In genomic region chr12:67430318-67430950, GRCm38 (mm10) we compare ENCODE assay signal across 9 mouse cellular contexts.
A peak's percentile ranks its signal among the peaks of the same experiment; 100 is the strongest.
DNase-seq lines count a peak whose midpoint lies in the region; ATAC-seq lines count a peak whose summit lies in the region.
"Had no signal": no experiment of that assay in that cellular context is flagged by ENCODE, and none has a peak within 500 bp of the region (broad histone marks: within the 10 kb centered on the region; RNA-seq: fewer than 3 reads in every experiment).

No protein-coding gene starts in this region.

- H3K27ac ChIP-seq in hindbrain, embryonic 14.5 days: no peak overlapping the region
- H3K27ac ChIP-seq in midbrain, embryonic 14.5 days (replicated peaks; ENCODE audit: low read depth, low read length): no peak overlapping the region
- H3K27ac ChIP-seq: liver, embryonic 14.5 days had no signal

- no peaks in the 10 kb centered on the region for H3K27me3 ChIP-seq in hindbrain, embryonic 14.5 days (ENCODE audit: control insufficient read depth, insufficient read depth, low read length)
- no peaks in the 10 kb centered on the region for H3K27me3 ChIP-seq in midbrain, embryonic 14.5 days (ENCODE audit: control insufficient read depth, insufficient read depth, low read length)

- H3K4me3 ChIP-seq in hindbrain, embryonic 14.5 days (replicated peaks; ENCODE audit: low read length): no peak overlapping the region
- no peak overlapping the region for H3K4me3 ChIP-seq in midbrain, embryonic 14.5 days (replicated peaks; ENCODE audit: low read depth, low read length)

- no peaks in the 10 kb centered on the region for H3K4me1 ChIP-seq in hindbrain, embryonic 14.5 days (replicated peaks; ENCODE audit: control insufficient read depth, insufficient read depth, low read length)
- H3K4me1 ChIP-seq in midbrain, embryonic 14.5 days (ENCODE audit: control insufficient read depth, insufficient read depth, low read length): no peaks in the 10 kb centered on the region

- WGBS in hindbrain, embryonic 14.5 days: 34% methylated on average over 6 of the region's 6 CpGs
- WGBS in midbrain, embryonic 14.5 days: 44% methylated on average over 6 of the region's 6 CpGs

- H3K9ac ChIP-seq in hindbrain, embryonic 14.5 days: no peak overlapping the region
- no peak overlapping the region for H3K9ac ChIP-seq in midbrain, embryonic 14.5 days (replicated peaks; ENCODE audit: low read length)
- H3K9ac ChIP-seq: liver, embryonic 14.5 days had no signal

- peak; percentile 58 for DNase-seq in embryo, embryonic 10 days (ENCODE audit: low spot score)
- no peak for DNase-seq in embryo, embryonic 9.5 days (ENCODE audit: extremely low spot score)
- peak; percentile 54 for DNase-seq in right cerebral cortex, adult 18-20 months
- no peak for DNase-seq in right cerebral cortex, postnatal 36 days (ENCODE audit: low spot score in 2 of 2)
- DNase-seq in hindbrain, embryonic 14.5 days (ENCODE audit: low spot score): peak; percentile 72
- DNase-seq in midbrain, embryonic 14.5 days: peak; percentile 86
- no peak for DNase-seq in thymus, postnatal 14 days
- no peak for DNase-seq in adrenal gland, postnatal 25 days

- no peaks in the 10 kb centered on the region for H3K36me3 ChIP-seq in hindbrain, embryonic 14.5 days (replicated peaks; ENCODE audit: control insufficient read depth, insufficient read depth)
- H3K36me3 ChIP-seq in midbrain, embryonic 14.5 days (ENCODE audit: control insufficient read depth, insufficient read depth, low read length): no peaks in the 10 kb centered on the region

- ATAC-seq in hindbrain, embryonic 14.5 days (ENCODE audit: low FRiP score): no peak
- ATAC-seq in midbrain, embryonic 14.5 days (ENCODE audit: low FRiP score, low TSS enrichment): no peak

- no peaks in the 10 kb centered on the region for H3K9me3 ChIP-seq in hindbrain, embryonic 14.5 days (ENCODE audit: control insufficient read depth, low read length)
- H3K9me3 ChIP-seq in midbrain, embryonic 14.5 days (ENCODE audit: control insufficient read depth, low read length): no peaks in the 10 kb centered on the region

- H3K4me2 ChIP-seq in hindbrain, embryonic 14.5 days (replicated peaks): no peak overlapping the region
- H3K4me2 ChIP-seq in midbrain, embryonic 14.5 days (ENCODE audit: low read length): no peak overlapping the region

Comparison
In these comparisons a context has a peak if more than half of its experiments do, and no peak if none do; other contexts are left out.
1. DNase-seq: peak in embryo, embryonic 10 days (single experiment), right cerebral cortex, adult 18-20 months (single experiment), hindbrain, embryonic 14.5 days (single experiment) and midbrain, embryonic 14.5 days (single experiment); none in embryo, embryonic 9.5 days (single experiment), right cerebral cortex, postnatal 36 days (0 of 2), thymus, postnatal 14 days (single experiment) and adrenal gland, postnatal 25 days (single experiment).